Mouse (Mus musculus) liver, embryonic 18 days (tissue): ENCODE data around the gene Cyp4x1. TPM values are rescaled to one million over a fixed set of nuclear protein-coding genes. Genes with fewer than 3 reads are reported as not detected.

ENCODE experiments used
- polyA plus RNA-seq: library from polyadenylated mRNA; depleted of rRNA; stranded (reverse); fragments of >200 nt; gene quantifications from 2 replicates; pipeline ENCODE4 v1.2.3, GENCODE M21; 2012; rRNA removed

Gene Cyp4x1
- polyA plus RNA-seq: 0.05 and 0.06 TPM in 2 replicates

DNA sequence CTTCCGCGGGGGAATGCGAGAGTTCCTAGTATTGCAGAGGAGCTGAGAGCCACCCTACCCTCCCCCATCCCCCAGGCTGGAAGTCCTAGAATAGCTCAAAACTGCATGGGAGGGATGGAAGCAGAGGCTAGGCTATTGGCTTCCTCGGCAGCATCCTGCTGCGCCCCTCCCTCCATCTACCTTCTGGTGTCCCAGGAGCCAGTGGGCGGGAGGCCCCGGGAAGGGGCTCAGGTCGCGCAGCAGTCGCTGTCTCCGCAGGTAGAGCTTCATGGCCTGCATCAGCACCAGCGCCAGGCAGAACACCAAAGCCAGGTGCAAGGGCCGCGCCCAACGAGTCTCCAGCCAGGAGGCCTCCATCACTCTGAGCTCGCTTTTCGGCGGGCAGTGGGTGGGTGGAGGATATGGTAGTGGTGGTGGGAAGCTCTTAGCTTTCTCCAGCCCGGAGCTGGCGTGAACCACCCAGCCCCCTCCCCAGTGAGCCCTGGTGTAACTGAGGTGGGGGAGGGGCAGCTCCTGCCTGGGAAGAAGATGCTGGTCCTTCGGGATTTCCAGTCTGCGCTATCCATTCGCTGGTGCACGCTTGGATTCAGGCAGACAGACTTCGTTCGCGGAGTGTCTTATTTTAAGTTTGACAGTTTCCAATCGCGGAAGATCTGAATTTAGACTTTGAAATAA lies at the start of gene Cyp4x1:
TSS of gene Cyp4x1 (minus strand) at position 661 of the 675 bp plus-strand sequence.

GRCm38 (mm10) chr4:115088611-115089338 lies 45.3 kb downstream of the Cyp4x1 start, which contains the start of gene Pdzk1ip1:
Gene Pdzk1ip1, plus strand, starts transcription at chr4:115088708.

GRCm38 (mm10) chr4:115056371-115056920 lies 77.6 kb downstream of the Cyp4x1 start, which contains the start of gene Tal1:
Gene Tal1, plus strand, starts transcription at chr4:115056426.

Other genes with a start within 250 kb of the Cyp4x1 start
- 0.02 TPM in 1 of 2 replicates, not detected in the other for gene Foxd2, start 225.4 kb downstream of the Cyp4x1 start, polyA plus RNA-seq
- not detected in 2 replicates for gene Foxe3, start 208.3 kb downstream of the Cyp4x1 start, polyA plus RNA-seq
- gene Cmpk1, start 147.0 kb downstream of the Cyp4x1 start, polyA plus RNA-seq: 17.5 and 18.8 TPM in 2 replicates
- gene Stil, start 134.1 kb downstream of the Cyp4x1 start, polyA plus RNA-seq: 4.1 and 4.5 TPM in 2 replicates
- 29.2 and 30.5 TPM in 2 replicates for gene Tal1, start 77.9 kb downstream of the Cyp4x1 start, polyA plus RNA-seq
- gene Pdzk1ip1, start 45.6 kb downstream of the Cyp4x1 start, polyA plus RNA-seq: 29.9 and 35.6 TPM in 2 replicates
- not detected in 2 replicates for gene Cyp4a29, start 107.8 kb upstream of the Cyp4x1 start, polyA plus RNA-seq
- gene Cyp4a12a, start 164.8 kb upstream of the Cyp4x1 start, polyA plus RNA-seq: 19.0 and 50.7 TPM in 2 replicates